Mouse (Mus musculus): ENCODE results near the gene Otud7b. TPM values are rescaled to one million over a fixed set of nuclear protein-coding genes. Genes with fewer than 3 reads are reported as not detected.
"Not testable (repeated sequence)": the region's sequence is repeated elsewhere in the genome, so short reads cannot be mapped to it uniquely, and the experiment has no call there.

Otud7b gene
- polyA plus RNA-seq, 1 experiment from 2014 or later: 9.0 TPM

DNA sequence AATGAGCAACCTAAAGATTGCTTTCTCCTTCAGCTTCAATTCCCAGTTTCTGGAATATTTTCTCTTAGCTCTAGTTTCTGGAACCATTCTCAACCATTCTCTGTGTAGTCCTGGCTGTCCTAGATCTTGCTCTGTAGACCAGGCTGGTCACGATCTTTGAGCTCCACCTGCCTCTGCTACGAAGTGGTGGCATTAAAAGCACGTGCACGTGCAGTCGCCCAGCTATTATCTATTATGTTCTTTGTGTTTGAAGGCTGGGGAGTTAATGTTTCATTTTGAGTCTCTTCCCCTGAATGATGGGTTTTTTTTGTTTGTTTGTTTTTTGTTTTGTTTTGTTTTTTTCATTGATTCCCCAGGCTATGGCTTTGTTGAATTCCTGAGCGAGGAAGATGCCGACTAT is 68.9 kb downstream of the Otud7b start:
- ATAC-seq (ENCODE audit: insufficient read depth, low FRiP score, low TSS enrichment) (no peak), DNase-seq (ENCODE audit: low spot score) (no peak)
- H3K27me3 ChIP-seq (ENCODE audit: control insufficient read depth, insufficient read depth, low read length): no peaks in the 10 kb centered on the region
- peak overlapping the region; percentile 95 for H3K9ac ChIP-seq (ENCODE audit: low read length)
- peak overlapping the region; percentile 94 for H3K4me3 ChIP-seq (ENCODE audit: low read depth, low read length)
- WGBS: 41% methylated on average over 7 of the region's 7 CpGs
- peaks cover 2% of the 10 kb centered on the region for H3K36me3 ChIP-seq (ENCODE audit: control insufficient read depth, insufficient read depth, low read length)
- peaks cover 12% of the 10 kb centered on the region for H3K4me1 ChIP-seq (ENCODE audit: control insufficient read depth, insufficient read depth, low read length)
- no peaks in the 10 kb centered on the region for H3K9me3 ChIP-seq (ENCODE audit: control insufficient read depth, low read length)
- peak overlapping the region; percentile 94 for H3K4me2 ChIP-seq (ENCODE audit: low read depth)
- H3K27ac ChIP-seq (ENCODE audit: low read depth, low read length): no peak overlapping the region

DNA sequence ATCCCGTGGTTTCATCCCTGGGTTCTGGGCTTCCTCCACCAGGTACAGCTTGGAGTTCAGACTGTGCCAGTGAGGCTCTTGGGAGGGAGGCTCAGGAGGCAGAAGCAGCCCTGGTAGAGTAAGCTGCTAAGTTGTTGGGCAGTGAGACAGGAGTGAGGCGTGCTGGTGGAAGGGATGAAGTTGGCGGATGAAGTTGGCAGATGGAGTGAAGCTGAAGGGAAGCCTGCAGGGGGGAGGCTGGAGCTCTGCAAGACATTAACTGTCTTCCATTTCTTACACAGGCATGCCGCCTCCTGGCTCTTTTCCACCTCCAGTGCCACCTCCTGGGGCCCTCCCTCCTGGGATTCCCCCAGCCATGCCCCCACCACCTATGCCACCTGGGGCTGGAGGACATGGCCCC is 69.7 kb downstream of the Otud7b start:
- H3K4me3 ChIP-seq (ENCODE audit: low read depth, low read length); H3K27ac ChIP-seq (ENCODE audit: low read depth, low read length); H3K9me3 ChIP-seq (ENCODE audit: control insufficient read depth, low read length); H3K9ac ChIP-seq (ENCODE audit: low read length); H3K27me3 ChIP-seq (ENCODE audit: control insufficient read depth, insufficient read depth, low read length); H3K36me3 ChIP-seq (ENCODE audit: control insufficient read depth, insufficient read depth, low read length); H3K4me2 ChIP-seq (ENCODE audit: low read depth); DNase-seq (ENCODE audit: low spot score); ATAC-seq (ENCODE audit: insufficient read depth, low FRiP score, low TSS enrichment): not testable (repeated sequence)
- 93% methylated on average over 4 of the region's 4 CpGs for WGBS
- peaks cover 12% of the 10 kb centered on the region for H3K4me1 ChIP-seq (ENCODE audit: control insufficient read depth, insufficient read depth, low read length)

- Histone ChIP-seq H3K4me2 (ENCODE audit: low read depth) (no peak overlapping the region), H3K27ac (ENCODE audit: low read depth, low read length) (no peak overlapping the region), H3K9me3 (ENCODE audit: control insufficient read depth, low read length) (no peaks in the 10 kb centered on the region), H3K4me1 (ENCODE audit: control insufficient read depth, insufficient read depth, low read length) (peaks cover 12% of the 10 kb centered on the region), H3K36me3 (ENCODE audit: control insufficient read depth, insufficient read depth, low read length) (peaks cover 2% of the 10 kb centered on the region), H3K4me3 (ENCODE audit: low read depth, low read length) (no peak overlapping the region), H3K9ac (ENCODE audit: low read length) (no peak overlapping the region), H3K27me3 (ENCODE audit: control insufficient read depth, insufficient read depth, low read length) (no peaks in the 10 kb centered on the region)
- no peak for ATAC-seq (ENCODE audit: insufficient read depth, low FRiP score, low TSS enrichment)
- no peak for DNase-seq (ENCODE audit: low spot score)
- WGBS: 97% methylated on average over 6 of the region's 6 CpGs
Measured at GRCm38 (mm10) chr3:96175251-96175650, 70.9 kb downstream of the Otud7b start.

DNA sequence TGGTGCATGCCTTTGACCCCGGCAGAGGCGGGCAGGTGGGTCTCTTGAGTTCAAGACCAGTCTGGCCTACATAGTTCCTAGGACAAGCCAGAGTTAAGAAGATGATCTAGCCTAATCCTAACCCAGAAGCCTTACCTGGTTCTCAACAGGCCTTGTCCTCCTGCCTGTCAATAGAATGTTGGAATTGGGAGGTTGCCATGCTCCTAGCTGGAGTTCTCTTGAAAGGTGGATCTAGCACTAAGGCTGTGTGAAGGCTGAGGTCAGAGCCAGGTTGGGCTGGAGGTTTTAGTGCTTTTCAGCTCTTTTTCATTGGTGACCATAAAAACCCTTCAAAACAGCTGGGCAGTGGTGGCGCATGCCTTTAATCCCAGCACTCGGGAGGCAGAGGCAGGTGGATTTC is 74.1 kb downstream of the Otud7b start:
- peaks cover 2% of the 10 kb centered on the region for H3K36me3 ChIP-seq (ENCODE audit: control insufficient read depth, insufficient read depth, low read length)
- H3K4me2 ChIP-seq (ENCODE audit: low read depth): no peak overlapping the region
- WGBS: 93% methylated on average over 4 of the region's 4 CpGs
- H3K9me3 ChIP-seq (ENCODE audit: control insufficient read depth, low read length): no peaks in the 10 kb centered on the region
- H3K27ac ChIP-seq (ENCODE audit: low read depth, low read length): no peak overlapping the region
- no peak for ATAC-seq (ENCODE audit: insufficient read depth, low FRiP score, low TSS enrichment)
- DNase-seq (ENCODE audit: low spot score): no peak
- peaks cover 7% of the 10 kb centered on the region; the same call in 1 of the 2 replicates for H3K4me1 ChIP-seq (ENCODE audit: control insufficient read depth, insufficient read depth, low read length)
- H3K4me3 ChIP-seq (ENCODE audit: low read depth, low read length): no peak overlapping the region
- no peak overlapping the region for H3K9ac ChIP-seq (ENCODE audit: low read length)
- no peaks in the 10 kb centered on the region for H3K27me3 ChIP-seq (ENCODE audit: control insufficient read depth, insufficient read depth, low read length)

GRCm38 (mm10) chr3:96178902-96179301 is 74.6 kb downstream of the Otud7b start:
- Histone ChIP-seq H3K36me3 (ENCODE audit: control insufficient read depth, insufficient read depth, low read length) (peaks cover 2% of the 10 kb centered on the region), H3K9ac (ENCODE audit: low read length) (no peak overlapping the region), H3K27ac (ENCODE audit: low read depth, low read length) (no peak overlapping the region), H3K4me2 (ENCODE audit: low read depth) (no peak overlapping the region), H3K9me3 (ENCODE audit: control insufficient read depth, low read length) (no peaks in the 10 kb centered on the region), H3K27me3 (ENCODE audit: control insufficient read depth, insufficient read depth, low read length) (no peaks in the 10 kb centered on the region), H3K4me1 (ENCODE audit: control insufficient read depth, insufficient read depth, low read length) (peaks cover 6% of the 10 kb centered on the region; the same call in 1 of the 2 replicates), H3K4me3 (ENCODE audit: low read depth, low read length) (no peak overlapping the region)
- ATAC-seq (ENCODE audit: insufficient read depth, low FRiP score, low TSS enrichment): no peak
- DNase-seq (ENCODE audit: low spot score): no peak
- 85% methylated on average over 2 of the region's 2 CpGs for WGBS

- Histone ChIP-seq H3K36me3 (ENCODE audit: control insufficient read depth, insufficient read depth, low read length) (peaks cover 2% of the 10 kb centered on the region), H3K4me3 (ENCODE audit: low read depth, low read length) (no peak overlapping the region), H3K27ac (ENCODE audit: low read depth, low read length) (no peak overlapping the region), H3K4me1 (ENCODE audit: control insufficient read depth, insufficient read depth, low read length) (0 out of 2 replicates have a peak, but pooled peaks cover 3% of the 10 kb centered on the region), H3K4me2 (ENCODE audit: low read depth) (no peak overlapping the region), H3K27me3 (ENCODE audit: control insufficient read depth, insufficient read depth, low read length) (no peaks in the 10 kb centered on the region), H3K9ac (ENCODE audit: low read length) (no peak overlapping the region), H3K9me3 (ENCODE audit: control insufficient read depth, low read length) (no peaks in the 10 kb centered on the region)
- DNase-seq (ENCODE audit: low spot score) (no peak), ATAC-seq (ENCODE audit: insufficient read depth, low FRiP score, low TSS enrichment) (no peak)
- WGBS: 68% methylated on average over 4 of the region's 4 CpGs
Measured at GRCm38 (mm10) chr3:96179531-96179930, 75.2 kb downstream of the Otud7b start.

DNA sequence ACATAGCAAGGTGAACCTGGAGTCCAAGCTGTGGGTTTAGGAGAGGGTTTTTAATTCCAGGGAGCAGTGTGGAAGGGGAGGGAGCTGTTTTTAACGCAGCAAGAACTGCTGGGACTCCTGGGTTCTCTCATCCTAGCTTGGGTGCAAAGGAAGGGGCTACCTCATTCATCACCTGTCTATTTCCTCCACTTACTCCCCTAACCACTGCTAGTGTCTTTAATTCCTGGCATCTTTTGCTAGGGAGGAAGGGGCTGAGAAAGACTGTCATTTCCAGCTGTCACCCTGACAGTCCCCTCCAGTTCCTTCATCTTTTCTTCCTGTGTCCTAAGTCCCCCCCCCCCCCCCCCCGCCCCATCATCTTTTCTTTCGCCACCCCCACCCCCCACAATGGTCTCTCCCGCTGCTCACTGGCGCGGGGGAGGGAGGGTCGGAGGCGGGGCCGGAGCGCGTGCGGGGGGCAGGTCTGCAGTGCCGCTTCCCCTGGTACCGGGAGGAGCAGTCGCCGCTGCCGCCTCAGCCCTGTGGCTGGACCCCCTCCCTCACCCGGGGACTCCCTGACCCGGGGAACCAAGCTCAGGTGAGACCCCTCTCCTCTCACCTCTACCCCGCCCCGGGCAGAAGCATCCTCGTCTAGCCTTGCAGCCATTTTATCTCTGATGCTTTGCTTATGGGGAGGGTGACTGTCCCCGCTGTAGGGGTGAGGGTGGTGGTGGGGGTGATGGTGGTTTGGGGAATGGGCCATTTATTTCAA is 76.6 kb downstream of the Otud7b start, which contains the start of gene Sv2a:
Gene Sv2a, plus strand, starts transcription at position 425 of the 751 bp plus-strand sequence.
- Histone ChIP-seq H3K36me3 (ENCODE audit: control insufficient read depth, insufficient read depth, low read length) (peaks cover 2% of the 10 kb centered on the region), H3K27me3 (ENCODE audit: control insufficient read depth, insufficient read depth, low read length) (no peaks in the 10 kb centered on the region), H3K27ac (ENCODE audit: low read depth, low read length) (no peak within 1 kb of the TSS), H3K4me1 (ENCODE audit: control insufficient read depth, insufficient read depth, low read length) (0 out of 2 replicates have a peak, but pooled peaks cover 3% of the 10 kb centered on the region), H3K4me2 (ENCODE audit: low read depth) (peak within 1 kb of the TSS; percentile 73), H3K9ac (ENCODE audit: low read length) (peak within 1 kb of the TSS; percentile 64), H3K9me3 (ENCODE audit: control insufficient read depth, low read length) (no peaks in the 10 kb centered on the region), H3K4me3 (ENCODE audit: low read depth, low read length) (peak within 1 kb of the TSS; percentile 43)
- 0% methylated on average over 5 of the region's 23 CpGs for WGBS
- ATAC-seq (ENCODE audit: insufficient read depth, low FRiP score, low TSS enrichment) (peak; percentile 60), DNase-seq (ENCODE audit: low spot score) (peak; percentile 53)

- DNase-seq (ENCODE audit: low spot score) (no peak), ATAC-seq (ENCODE audit: insufficient read depth, low FRiP score, low TSS enrichment) (peak; percentile 33; the same call in 1 of the 2 replicates)
- Histone ChIP-seq H3K27ac (ENCODE audit: low read depth, low read length) (no peak overlapping the region), H3K27me3 (ENCODE audit: control insufficient read depth, insufficient read depth, low read length) (no peaks in the 10 kb centered on the region), H3K4me3 (ENCODE audit: low read depth, low read length) (peak overlapping the region; percentile 43), H3K9ac (ENCODE audit: low read length) (0 out of 2 replicates have a peak overlapping the region, but pooled peaks have one; percentile 1), H3K4me2 (ENCODE audit: low read depth) (peak overlapping the region; percentile 73), H3K4me1 (ENCODE audit: control insufficient read depth, insufficient read depth, low read length) (0 out of 2 replicates have a peak, but pooled peaks cover 3% of the 10 kb centered on the region), H3K36me3 (ENCODE audit: control insufficient read depth, insufficient read depth, low read length) (peaks cover 2% of the 10 kb centered on the region), H3K9me3 (ENCODE audit: control insufficient read depth, low read length) (no peaks in the 10 kb centered on the region)
- 36% methylated on average over 11 of the region's 12 CpGs for WGBS
Measured at GRCm38 (mm10) chr3:96181510-96182381, 77.4 kb downstream of the Otud7b start.
